Mouse (Mus musculus) inflammation-experienced regulatory T-cells, adult 6 months (primary cell): ENCODE data around the gene Galc. TPM values are rescaled to one million over a fixed set of nuclear protein-coding genes. Genes with fewer than 3 reads are reported as not detected.
"Not testable (repeated sequence)": the region's sequence is repeated elsewhere in the genome, so short reads cannot be mapped to it uniquely, and the experiment has no call there.

ENCODE experiments used
- ATAC-seq: one replicate; pipeline ENCODE4 v1.8.0; 2017
- polyA plus RNA-seq, 3 experiments: library from polyadenylated mRNA; unstranded; fragments of 100-300 nt; shearing (Covaris generic); gene quantifications; one replicate each; pipeline ENCODE4 v1.2.1; 2017

The Galc gene
- polyA plus RNA-seq, 3 experiments from 2014 or later: 2.1 to 3.3 (median 2.5) TPM

DNA sequence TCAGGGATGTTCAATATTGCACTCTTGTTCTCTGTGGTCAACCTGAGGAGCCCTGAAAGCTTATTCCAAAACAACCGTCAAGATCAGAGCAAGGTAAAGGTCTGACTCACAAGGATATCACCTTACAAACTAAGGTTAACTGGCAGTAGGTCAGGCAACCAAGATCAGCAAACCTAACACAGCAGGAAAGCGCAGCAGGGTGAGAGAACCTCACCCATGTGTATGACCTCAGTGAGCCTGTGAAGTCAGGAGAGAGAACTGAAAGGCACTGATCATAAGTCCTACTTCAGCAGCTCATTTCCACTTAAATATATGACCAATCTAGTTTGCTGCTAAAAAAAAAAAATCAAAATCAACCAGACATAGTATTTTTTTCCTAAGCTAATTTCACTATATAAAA is 6.8 kb downstream of the Galc start:
- ATAC-seq: no peak

DNA sequence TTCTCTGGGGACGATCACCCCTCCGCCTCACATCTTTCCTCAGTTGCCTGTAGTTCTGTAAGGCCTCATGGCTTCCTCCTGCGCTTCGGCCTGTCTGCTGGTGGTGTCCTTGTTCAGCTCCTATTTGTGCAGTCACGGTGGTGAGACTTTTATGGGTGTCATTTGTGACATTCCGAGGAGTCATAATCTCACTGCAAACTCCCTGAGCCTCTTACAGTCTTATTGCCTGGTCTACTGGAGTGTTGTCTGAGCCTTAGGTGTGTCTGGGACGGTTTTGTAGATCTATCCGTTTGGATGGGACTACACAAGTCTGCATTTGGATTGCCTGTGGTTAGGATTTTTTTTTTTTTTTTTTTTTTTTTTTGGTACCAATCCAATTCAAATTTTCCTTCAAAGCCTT is 8.9 kb downstream of the Galc start:
- ATAC-seq: no peak

DNA sequence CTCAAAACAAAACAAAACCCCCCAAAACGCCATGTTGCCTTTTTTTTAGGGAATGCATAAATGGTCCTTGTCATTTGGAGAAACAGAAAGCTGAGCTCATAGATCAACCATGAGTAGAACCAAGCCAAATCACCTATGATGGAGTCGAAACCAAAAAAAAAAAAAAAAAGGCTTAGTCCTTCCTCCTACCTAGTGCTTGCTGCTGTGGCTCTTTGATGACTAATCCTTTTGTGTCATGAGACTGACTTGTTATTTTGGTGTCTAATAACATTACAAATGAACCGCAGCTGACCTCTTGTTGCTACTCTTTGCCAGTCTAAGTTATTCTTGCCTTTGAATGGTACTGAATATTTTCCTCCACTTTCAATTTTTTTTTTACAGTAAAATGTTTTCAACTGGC is 9.6 kb downstream of the Galc start:
- no peak for ATAC-seq

DNA sequence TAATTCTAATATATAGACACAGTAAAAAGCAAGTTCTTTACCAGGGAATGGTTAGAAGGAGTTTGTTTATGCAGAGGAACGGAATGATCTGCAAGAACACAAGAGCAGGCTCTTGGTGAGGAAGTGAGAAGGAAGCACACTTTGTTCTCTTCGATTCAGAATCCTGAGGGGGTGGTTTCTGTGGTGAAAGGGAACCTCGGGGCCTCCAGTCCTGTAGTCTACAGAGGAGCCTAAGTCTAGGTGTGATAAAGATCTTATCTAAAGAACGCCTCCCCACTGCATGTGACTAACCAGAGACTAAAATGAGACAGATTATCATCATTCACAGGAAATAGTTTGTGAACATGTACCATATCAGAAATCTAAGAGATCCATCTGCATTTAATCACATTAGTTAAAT is 12.4 kb downstream of the Galc start:
- ATAC-seq: peak; percentile 97

DNA sequence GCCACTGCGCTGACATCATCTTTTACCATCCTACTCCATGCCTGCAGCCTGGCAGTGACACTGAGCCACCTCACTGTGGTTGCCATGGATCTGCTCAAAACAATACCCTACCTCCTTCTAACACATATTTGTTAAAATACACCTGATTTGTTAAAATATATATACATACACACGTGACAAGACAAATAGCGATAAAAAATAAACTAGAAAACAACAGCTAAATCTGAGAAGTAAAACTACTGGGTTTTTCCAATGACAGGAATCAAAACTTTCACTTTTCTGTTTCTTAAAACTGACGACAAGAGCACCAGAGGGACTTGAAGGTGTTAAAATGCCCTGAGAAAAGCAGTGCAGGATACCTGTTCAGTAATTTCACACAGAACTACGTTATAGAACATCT is 14.4 kb downstream of the Galc start:
- no peak for ATAC-seq

DNA sequence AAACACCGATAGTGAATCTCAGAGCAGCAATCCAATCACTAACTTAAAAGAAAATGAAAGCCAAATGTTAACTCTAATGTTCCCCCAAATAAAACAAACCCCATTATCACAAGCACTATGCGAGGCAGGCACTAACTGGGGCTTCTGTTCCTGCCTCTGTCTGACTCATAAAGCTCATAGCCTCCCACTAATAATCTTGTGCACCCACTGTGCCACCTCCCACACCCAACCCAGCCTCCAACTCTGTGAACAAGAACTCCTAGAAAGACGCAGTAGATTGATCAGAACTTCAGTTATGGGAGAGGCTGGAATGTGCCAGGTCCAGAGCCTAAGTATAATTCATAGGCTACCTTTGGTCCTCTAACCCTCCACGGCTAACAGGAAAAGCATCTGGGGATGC is 15.1 kb downstream of the Galc start:
- no peak for ATAC-seq

DNA sequence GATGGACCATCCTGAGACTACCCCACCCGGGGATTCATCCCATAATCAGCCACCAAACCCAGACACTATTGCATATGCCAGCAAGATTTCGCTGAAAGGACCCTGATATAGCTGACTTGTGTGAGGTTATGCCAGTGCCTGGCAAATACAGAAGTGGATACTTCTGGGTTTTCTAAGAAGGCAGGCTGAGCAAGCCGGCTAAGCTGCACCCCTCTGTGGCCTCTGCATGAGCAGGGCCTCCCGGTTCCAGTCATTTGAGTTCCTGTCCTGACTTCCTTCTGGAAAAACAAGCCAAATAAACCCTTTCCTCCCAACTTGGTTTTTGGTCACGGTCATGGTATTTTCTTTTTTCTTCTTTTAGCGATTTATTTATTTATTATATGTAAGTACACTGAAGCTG is 20.8 kb downstream of the Galc start:
- not testable (repeated sequence) for ATAC-seq

DNA sequence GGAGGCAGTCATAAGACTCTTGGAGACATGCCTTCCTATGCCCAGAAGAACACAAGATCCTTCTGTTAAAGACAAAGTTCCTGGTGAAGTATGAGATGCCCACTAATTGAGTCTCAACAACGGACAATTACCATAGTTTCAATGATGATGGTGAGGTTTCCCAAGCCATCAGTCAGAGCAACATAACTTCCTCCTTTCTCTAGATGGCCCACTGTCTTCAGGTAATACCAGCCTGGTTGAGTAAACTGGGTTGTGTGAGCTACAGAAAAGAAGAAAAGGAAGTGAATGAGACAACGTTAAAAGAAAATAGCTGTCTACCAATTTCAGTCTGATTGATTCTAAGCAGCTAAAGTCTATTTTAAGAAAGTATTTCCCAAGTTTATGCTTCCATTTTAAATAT is 32.2 kb downstream of the Galc start:
- ATAC-seq: no peak

DNA sequence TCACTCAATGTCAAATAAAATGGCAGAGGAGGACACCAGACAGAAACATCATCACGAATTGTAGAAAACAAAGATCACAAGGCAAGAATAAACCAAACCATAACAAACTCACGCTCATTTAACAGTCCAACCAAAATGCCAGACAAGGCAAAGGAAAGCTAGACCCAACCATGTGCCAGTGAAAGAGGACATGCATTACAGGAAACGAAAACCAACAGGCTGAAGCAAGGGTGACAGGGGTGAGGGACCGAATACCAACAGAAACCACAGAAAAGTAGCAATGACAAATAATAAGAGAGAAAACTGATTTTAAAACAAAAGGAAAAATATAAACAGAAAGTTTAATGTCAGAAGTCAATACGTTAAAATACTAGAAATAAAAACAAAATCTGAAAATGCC is 36.0 kb downstream of the Galc start:
- ATAC-seq: no peak

DNA sequence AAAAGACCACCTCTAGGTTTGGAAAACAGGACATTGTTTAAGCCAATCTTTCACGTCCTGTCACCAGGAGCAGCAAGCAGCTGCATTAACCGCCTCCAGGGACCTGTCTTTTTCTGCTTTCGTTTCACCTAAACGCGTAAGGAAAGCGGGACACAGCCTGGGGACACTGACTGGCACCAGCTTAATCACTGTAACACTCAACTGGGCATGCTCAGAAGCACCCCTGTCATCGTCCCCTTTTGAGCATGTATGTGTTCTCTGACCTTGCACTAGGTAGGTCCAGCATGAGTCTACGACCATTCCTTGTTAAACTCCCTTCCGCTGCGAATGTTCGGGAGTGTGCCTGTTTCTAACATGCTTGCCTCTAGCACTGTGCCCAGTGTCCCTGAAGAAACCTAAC is 42.8 kb downstream of the Galc start:
- no peak for ATAC-seq

DNA sequence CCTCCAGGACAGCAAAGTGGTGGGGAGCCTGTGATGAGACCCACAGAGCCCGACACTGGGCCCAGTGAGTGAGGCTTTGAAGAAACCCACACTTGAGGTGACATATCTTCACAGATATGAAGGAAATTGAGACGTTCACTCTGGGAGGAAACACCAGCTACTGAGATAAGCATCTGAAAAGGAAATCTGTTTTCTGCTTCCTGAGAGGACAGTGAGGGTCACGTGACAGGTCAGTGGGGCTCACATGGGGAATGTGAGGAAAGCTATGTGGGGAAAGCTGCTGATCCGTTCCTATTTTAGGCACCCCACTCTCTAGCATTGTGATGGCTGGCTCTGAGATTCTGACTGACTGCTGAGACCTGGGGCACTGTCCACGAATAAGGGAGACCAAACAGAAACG is 43.7 kb downstream of the Galc start:
- no peak for ATAC-seq

DNA sequence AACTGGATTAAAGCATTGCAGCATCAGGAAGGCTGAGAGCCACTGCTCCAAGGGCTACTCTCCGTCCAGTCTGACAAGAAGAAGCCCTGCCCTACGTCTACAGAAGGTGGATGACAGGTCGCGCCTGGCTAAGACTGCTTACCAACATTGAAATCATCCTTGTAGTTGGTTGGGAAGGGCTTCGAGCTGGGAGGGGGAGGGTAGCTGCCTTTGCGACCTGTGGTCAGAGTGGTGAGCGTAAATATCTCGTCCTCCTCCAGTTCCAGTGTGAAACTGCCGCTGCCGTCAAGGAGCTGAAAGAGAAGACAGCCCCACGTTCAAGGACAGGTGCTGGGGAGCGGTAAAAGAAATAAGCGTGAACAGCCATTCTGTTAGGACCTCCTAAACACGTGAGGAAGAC is 45.1 kb downstream of the Galc start:
- ATAC-seq: no peak

DNA sequence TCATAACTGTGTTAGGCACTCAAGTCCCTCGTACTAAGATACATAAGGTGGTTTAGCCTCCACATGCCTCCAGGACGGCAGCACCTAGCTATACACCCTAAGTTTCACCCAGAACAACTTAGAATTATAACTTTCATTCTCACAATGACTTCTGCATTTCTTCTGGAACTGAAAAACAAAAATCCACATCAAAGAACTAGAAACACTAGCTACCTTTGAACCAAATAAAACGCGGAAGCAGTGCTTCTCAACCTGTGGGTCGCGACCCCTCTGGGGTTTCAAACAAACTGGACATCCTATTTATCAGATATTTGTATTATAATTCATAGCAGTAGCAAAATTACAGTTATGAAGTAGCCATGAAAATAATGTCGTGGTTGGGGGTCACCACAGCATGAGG is 45.5 kb downstream of the Galc start:
- ATAC-seq: no peak

DNA sequence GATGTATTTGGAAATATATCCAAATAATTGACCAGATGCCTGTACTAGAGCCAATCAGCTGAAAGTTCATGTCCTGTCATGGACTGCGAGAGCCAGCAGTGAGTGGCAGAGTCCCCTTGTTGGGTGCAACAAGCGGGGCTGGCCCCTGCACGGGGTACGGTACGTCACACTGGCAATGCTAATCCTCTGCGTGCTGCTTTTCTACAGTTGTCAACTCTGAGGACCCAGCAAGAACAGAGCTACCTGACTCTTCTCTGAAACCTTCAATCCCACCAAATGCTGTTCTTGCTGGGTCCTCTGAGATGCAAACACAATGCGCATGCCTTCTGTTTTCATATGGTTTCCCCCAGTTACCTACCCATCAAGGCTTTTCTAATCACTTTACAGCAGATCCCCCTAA is 45.9 kb downstream of the Galc start:
- no peak for ATAC-seq

DNA sequence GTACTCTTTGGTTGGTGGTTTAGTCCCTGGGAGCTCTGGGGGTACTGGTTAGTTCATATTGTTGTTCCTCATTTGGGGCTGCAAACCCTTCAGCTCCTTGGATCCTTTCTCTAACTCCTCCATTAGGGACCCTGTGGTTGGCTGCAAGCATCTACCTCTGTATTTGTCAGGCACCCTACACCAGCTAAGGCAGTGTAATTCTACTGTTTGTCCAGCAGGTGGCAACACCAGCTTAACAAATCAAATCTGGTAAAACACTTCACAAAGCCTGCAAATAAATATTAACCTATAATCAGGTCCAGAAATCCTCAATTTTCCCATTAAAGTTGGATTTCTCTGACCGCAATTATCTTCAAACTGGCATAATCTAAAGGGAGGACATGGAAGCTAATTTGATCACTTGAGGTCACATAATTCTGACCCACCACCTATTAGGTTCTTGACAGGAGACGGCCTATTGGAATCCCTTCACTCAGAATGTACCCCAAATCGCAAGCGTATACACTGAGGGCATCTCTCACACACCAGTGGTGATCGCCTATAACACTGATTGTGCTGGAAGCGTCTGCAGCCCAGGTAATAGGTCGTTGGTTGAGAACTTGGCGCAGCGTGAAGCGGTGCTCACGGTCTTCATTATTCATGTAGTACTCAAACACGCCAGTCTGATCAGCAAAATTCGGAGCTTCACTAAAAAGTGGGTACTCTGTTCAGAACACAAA is 46.6 kb downstream of the Galc start:
- peak; percentile 58 for ATAC-seq

DNA sequence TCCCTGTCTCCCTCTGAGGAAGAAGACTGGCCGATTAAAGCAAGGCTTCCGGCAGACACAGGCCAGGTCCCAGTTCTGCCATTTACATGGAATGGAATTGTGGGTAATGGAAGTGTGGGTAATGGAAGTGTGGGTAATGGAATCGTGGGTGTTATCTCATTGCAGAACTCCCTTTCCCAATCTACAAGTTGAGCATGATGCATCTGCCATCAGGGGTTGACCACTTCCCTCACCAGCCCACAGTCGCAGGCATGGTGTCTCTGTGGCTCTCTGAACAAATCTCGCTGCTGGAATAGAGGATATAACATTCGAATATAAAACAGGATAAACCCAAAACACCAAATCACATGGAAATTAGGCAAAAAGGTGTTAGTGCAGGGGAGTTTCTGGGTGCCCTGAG is 48.8 kb downstream of the Galc start:
- ATAC-seq: no peak

DNA sequence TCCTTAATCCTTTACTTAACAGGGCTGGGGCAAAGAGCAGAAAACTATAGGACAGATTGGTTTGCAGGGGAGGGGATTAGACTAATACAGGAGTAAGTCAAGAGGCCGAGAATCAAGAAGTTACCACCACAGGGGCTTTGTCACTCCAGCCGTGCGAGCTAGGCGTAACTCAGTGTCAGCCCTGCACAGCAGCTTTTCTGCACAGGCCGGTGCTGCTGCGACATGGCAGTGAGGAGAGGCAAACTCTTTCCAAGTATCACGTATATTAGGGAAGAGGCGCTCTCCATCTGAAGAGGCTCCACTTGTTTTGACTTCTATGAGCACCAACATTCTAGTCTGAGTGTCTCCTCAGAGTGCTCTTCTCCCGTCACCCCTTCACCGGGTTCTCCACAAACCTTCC is 51.2 kb downstream of the Galc start:
- ATAC-seq: no peak

DNA sequence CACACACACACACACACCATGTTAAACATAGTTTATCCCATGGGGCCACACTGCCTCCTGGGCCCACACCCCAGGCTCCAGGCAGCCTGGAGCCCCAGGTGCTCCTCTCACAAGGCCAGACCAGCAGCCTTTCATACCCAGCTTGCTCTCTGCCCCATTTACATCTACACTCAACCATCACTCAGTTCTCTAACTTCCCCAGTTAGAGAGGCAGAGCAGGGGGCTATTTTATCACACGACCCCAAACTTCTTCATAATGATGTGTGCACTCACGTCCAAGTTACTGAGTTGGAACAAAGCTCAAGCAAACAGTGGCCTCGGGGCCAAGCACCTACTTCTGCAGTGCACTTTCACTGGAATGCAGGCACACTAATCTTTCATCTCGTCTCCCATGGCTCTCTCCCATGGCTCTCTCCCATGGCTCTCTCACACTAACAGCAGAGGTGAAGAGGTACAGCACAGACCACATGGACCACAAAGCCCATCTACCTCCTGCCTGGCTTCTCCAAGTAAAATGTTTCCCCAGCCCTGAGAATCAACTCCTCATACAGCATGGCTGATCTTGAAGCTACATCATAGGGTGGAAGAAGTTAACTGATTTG is 53.7 kb downstream of the Galc start:
- ATAC-seq: no peak

DNA sequence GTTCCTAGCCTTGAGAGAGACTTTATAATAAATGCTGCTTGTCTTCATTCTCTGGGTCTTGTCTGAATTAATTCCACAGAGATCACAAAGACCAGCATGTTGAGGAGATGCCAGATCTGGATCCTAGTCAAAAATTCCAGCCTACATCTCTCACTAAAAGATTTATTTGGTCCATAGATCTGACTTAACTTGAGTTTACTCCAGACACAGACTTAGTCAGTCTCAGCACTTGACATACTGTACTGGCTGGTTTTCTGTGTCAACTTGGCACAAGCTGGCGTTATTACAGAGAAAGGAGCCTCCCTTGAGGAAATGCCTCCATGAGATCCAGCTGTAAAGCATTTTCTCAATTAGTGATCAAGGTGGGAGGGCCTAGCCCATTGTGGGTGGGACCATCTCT is 61.9 kb downstream of the Galc start:
- no peak for ATAC-seq

DNA sequence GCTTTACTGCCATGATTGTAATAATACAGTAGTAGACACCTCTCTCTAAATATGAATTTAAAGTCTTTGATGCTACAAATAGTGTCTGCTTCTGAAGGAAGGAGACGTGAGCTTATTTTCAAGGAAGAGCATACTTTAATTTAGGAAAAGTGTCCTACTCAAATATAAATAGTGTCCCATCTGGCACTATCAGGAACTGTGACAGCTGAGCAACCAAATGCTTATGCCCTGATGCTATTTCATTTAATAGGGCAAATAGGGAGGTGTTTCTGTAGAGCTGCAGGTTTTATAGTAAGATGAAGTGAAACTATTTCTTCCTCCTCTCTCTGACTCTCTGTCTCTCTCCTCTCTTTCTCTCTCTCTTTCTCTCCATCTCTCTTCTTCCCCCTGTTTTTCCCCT is 69.1 kb downstream of the Galc start:
- ATAC-seq: no peak

DNA sequence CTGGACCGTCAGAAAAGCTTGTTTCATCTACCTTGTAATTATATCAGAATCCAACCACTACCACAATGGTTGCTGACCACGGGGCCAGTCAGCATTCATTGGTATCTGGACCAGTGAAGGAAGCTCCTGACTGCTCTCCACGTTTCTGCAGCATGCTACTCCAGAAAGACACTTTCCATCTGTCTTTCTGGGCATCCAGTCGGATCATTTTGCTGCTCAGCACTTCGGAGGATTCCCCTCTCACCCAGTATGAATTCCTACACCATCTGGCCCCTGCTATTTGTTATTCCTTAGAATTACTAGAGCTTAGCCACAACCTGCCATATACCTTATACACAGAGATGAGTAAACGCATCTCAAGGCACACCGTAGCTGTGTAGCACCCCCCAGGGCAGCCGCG is 70.2 kb downstream of the Galc start:
- ATAC-seq: no peak

DNA sequence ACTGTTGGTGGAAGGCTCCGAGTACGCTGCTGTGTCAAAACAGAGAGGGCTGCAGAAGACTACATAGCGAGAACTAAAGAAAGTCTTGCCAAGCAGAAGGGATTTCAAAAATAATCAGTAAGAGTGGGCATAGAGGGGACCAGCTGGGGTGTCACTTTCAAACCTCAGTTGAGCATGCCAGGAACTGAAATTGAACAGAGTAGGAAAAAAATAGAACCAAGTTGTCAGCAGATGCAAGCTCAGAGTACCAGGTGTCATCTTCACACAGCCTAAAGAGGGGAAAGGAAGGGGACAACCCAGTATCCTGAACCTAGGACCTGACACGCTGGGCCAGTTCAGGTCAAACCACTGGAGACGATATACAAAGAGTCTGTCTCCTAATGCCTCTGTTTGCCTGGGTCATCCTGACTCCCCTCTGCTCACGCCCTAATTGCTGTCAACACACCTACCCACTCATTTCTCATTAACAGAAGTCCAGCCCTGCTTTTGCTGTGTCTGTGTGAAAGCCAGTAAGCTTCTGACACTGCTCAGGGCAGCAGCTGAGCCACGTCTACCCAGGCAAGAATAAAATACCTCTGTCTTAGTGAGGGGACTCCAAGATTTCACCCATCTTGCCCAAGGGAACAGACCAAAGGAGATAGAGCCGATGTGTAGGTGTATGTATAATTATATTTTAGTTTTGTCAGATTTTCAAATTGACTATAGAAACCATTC is 71.9 kb downstream of the Galc start:
- no peak for ATAC-seq

DNA sequence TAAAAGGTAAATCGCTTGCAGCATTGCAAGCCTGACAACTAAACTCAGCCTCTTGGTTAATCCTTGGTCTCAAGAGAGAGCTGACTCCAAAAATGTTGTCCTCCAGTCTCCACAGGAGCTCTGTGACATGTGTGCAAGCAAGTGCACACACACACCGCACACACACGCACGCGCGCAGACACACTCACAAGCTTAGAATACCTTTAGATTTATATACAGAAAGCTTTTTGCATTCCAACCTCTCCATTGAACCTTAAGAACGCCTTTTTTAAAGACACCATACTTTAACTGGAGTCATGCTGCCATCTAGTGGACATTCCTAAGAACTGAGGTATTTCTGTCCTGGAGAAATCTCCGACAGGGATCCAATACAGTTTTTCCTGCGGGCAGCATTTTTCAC is 77.5 kb downstream of the Galc start:
- ATAC-seq: peak; percentile 63

DNA sequence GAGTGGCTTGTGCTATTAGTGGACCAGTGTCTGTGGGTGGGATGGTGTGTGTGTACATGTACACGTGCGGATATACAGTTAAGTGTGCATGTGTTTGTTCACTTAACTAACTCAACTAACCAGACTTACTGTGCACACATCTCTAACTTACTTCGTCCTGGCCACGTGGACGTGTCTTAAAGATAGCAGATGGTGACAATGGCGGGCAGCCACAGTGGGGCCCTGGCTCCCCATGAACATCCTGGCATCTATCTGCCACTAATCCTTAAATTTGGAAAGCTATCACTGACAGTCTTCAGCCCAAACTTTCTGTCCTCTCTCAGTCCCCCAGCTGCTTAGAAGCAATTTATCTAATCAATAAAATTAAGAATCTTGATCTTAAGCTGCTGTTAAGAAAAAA is 78.5 kb downstream of the Galc start:
- ATAC-seq: no peak
